Mouse (Mus musculus) hindbrain, embryonic 16.5 days (tissue): ENCODE data around the gene Nlrp6. TPM values are rescaled to one million over a fixed set of nuclear protein-coding genes. Genes with fewer than 3 reads are reported as not detected.

Source experiments
- ATAC-seq: fragments of 200-750 bp; cut with Nextera tagmentation; 2 replicates; pipeline ENCODE4 v1.8.0; 2017; ENCODE audit warnings: moderate TSS enrichment, moderate library complexity
- H3K27ac ChIP-seq: fragments of 300-500 bp; sonication (generic); 2 replicates; pipeline ENCODE4 v1.5.1; 2014; ENCODE audit warnings: low read depth, mild to moderate bottlenecking, control low read depth, low read length, moderate library complexity
- H3K27me3 ChIP-seq: fragments of 300-500 bp; sonication (generic); replicated peaks from 2 replicates; pipeline ENCODE4 v1.6.1; 2014; ENCODE audit warnings: low read length; ENCODE audit not compliant: control insufficient read depth, insufficient read depth
- H3K36me3 ChIP-seq: fragments of 300-500 bp; sonication (generic); 2 replicates; pipeline ENCODE4 v1.6.1; 2014; ENCODE audit warnings: mild to moderate bottlenecking, low read length, moderate library complexity, mixed read lengths; ENCODE audit not compliant: control insufficient read depth, insufficient read depth
- H3K4me1 ChIP-seq: fragments of 300-500 bp; sonication (generic); 2 replicates; pipeline ENCODE4 v1.6.1; 2014; ENCODE audit warnings: low read depth, low read length; ENCODE audit not compliant: control insufficient read depth, insufficient read depth
- H3K4me2 ChIP-seq: fragments of 300-500 bp; sonication (generic); 2 replicates; pipeline ENCODE4 v1.6.1; 2014; ENCODE audit warnings: mild to moderate bottlenecking, low read length, control low read depth, moderate library complexity
- H3K4me3 ChIP-seq: fragments of 300-500 bp; sonication (generic); 2 replicates; pipeline ENCODE4 v1.5.1; 2014; ENCODE audit warnings: mild to moderate bottlenecking, low read length, control low read depth, moderate library complexity
- H3K9ac ChIP-seq: fragments of 300-500 bp; sonication (generic); 2 replicates; pipeline ENCODE4 v1.6.1; 2014; ENCODE audit warnings: low read depth, mild to moderate bottlenecking, control low read depth, low read length, moderate library complexity
- H3K9me3 ChIP-seq: fragments of 300-500 bp; sonication (generic); 2 replicates; pipeline ENCODE4 v1.6.1; 2014; ENCODE audit warnings: mild to moderate bottlenecking, low read length, moderate library complexity; ENCODE audit not compliant: control insufficient read depth
- WGBS: fragments of 180-500 bp; shearing (Covaris S2); extraction: QIAGEN DNeasy Blood & Tissue Kit; methylation state at CpG from one replicate; pipeline ENCODE4 v1.1.7; 2014; 5-methylcytosine and 5-hydroxymethylcytosine counted together
- polyA plus RNA-seq: library from polyadenylated mRNA; unstranded; fragments of >200 nt; fragmentation: Nextera tagmentation; extraction: Ambion mirVana; gene quantifications from 2 replicates; pipeline ENCODE4 v1.2.1, GENCODE M21; 2015

Nlrp6 gene
- 0.65 and 0.75 TPM in 2 replicates for polyA plus RNA-seq

DNA sequence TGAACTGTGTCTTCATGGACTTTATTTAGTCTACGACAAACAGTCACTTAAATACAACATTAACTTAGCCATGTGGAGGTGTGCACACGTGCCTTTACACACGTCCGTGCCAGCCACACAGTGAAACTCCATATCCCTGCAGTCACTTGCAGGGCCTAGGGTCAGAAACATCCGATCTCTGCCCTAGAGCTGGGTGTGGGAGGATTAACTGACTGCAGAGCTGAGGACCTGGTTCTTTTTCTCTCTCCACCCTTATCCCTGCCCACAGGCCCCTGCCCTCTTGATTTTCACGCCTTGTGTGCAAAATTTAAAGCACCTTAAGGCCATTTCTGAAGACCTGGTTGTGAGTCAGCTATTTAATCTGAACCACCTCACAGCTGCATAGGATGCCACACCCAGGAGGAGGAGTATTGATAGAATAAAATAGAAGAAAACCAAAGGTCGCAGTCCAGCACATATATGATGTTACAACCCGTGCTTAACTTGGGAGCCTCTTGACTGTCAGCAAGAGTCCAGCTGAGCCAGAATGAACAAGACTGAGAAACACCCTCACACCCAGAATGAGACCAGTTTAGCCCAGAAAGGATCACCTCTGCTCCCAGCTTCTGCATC, at the start of gene Nlrp6:
TSS of gene Nlrp6 (plus strand) at position 485 of the 612 bp plus-strand sequence.
- no peaks in the 10 kb centered on the region for H3K9me3 ChIP-seq
- no peak within 1 kb of the TSS for H3K4me3 ChIP-seq
- WGBS: 81% methylated on average over 8 of the region's 8 CpGs
- no peak within 1 kb of the TSS; the same call in 1 of the 2 replicates for H3K9ac ChIP-seq
- no peaks in the 10 kb centered on the region for H3K36me3 ChIP-seq
- H3K27me3 ChIP-seq: peaks cover 53% of the 10 kb centered on the region
- no peak for ATAC-seq
- no peak within 1 kb of the TSS for H3K27ac ChIP-seq
- H3K4me2 ChIP-seq: peak within 1 kb of the TSS; percentile 98; the same call in 1 of the 2 replicates
- peaks cover 18% of the 10 kb centered on the region for H3K4me1 ChIP-seq

- 92% methylated on average over 4 of the region's 4 CpGs for WGBS
Measured at GRCm38 (mm10) chr7:140874224-140874623, 46.5 kb upstream of the Nlrp6 start.

GRCm38 (mm10) chr7:140877364-140877763, 43.3 kb upstream of the Nlrp6 start:
- no peak for ATAC-seq
- H3K4me1 ChIP-seq: peaks cover 3% of the 10 kb centered on the region
- 93% methylated on average over 6 of the region's 6 CpGs for WGBS

More at GRCm38 (mm10) chr7:140874224-140874623, 46.5 kb upstream of the Nlrp6 start:
- Histone ChIP-seq H3K36me3 (peaks cover 13% of the 10 kb centered on the region), H3K9me3 (no peaks in the 10 kb centered on the region), H3K4me2 (no peak overlapping the region), H3K4me1 (no peaks in the 10 kb centered on the region), H3K9ac (no peak overlapping the region), H3K4me3 (no peak overlapping the region), H3K27ac (no peak overlapping the region), H3K27me3 (no peaks in the 10 kb centered on the region)
- no peak for ATAC-seq

DNA sequence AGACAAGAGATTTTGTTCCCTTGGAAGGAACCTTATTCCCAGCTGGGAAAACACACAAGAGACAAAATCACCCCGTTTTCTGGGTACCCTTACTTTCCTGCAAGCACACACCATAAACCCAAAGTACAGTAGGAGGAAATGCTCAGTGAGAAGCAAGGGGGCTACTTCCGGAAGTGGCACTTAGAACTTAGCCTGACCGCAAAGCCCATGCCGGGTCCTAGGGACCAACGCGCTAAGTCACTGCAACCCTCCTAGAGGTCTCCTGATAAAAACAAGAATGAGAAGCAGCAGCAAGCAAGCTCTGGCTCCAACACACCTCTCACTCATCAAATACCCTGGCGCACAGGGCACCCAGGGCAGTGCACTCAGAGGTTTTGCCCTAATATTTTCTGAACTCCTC, 41.3 kb upstream of the Nlrp6 start:
- no peaks in the 10 kb centered on the region for H3K27me3 ChIP-seq
- ATAC-seq: no peak
- H3K9ac ChIP-seq: no peak overlapping the region
- 95% methylated on average over 7 of the region's 7 CpGs for WGBS
- no peaks in the 10 kb centered on the region for H3K9me3 ChIP-seq
- no peak overlapping the region for H3K27ac ChIP-seq
- H3K4me3 ChIP-seq: no peak overlapping the region
- peaks cover 13% of the 10 kb centered on the region for H3K4me1 ChIP-seq
- H3K4me2 ChIP-seq: no peak overlapping the region
- H3K36me3 ChIP-seq: peaks cover 11% of the 10 kb centered on the region; the same call in 1 of the 2 replicates

More at GRCm38 (mm10) chr7:140877364-140877763, 43.3 kb upstream of the Nlrp6 start:
- no peaks in the 10 kb centered on the region for H3K9me3 ChIP-seq
- H3K9ac ChIP-seq: no peak overlapping the region
- no peak overlapping the region for H3K4me2 ChIP-seq
- no peak overlapping the region for H3K4me3 ChIP-seq
- no peaks in the 10 kb centered on the region for H3K27me3 ChIP-seq
- H3K36me3 ChIP-seq: peaks cover 11% of the 10 kb centered on the region; the same call in 1 of the 2 replicates
- H3K27ac ChIP-seq: no peak overlapping the region

- Histone ChIP-seq H3K9me3 (no peaks in the 10 kb centered on the region), H3K27me3 (no peaks in the 10 kb centered on the region), H3K4me2 (no peak overlapping the region; the same call in 1 of the 2 replicates), H3K36me3 (peaks cover 8% of the 10 kb centered on the region; the same call in 1 of the 2 replicates), H3K9ac (no peak overlapping the region), H3K4me3 (no peak overlapping the region), H3K4me1 (peaks cover 13% of the 10 kb centered on the region), H3K27ac (no peak overlapping the region)
- no peak for ATAC-seq
- WGBS: 91% methylated on average over 3 of the region's 3 CpGs
Measured at GRCm38 (mm10) chr7:140880419-140880818, 40.3 kb upstream of the Nlrp6 start.

GRCm38 (mm10) chr7:140880865-140881515, 39.7 kb upstream of the Nlrp6 start:
- Histone ChIP-seq H3K36me3 (peaks cover 7% of the 10 kb centered on the region; the same call in 1 of the 2 replicates), H3K4me2 (peak overlapping the region; percentile 79), H3K27me3 (no peaks in the 10 kb centered on the region), H3K9ac (peak overlapping the region; percentile 93), H3K4me3 (peak overlapping the region; percentile 99), H3K9me3 (no peaks in the 10 kb centered on the region), H3K27ac (peak overlapping the region; percentile 74), H3K4me1 (peaks cover 13% of the 10 kb centered on the region)
- 22% methylated on average over 8 of the region's 8 CpGs for WGBS
- no peak for ATAC-seq

- Histone ChIP-seq H3K27me3 (no peaks in the 10 kb centered on the region), H3K4me1 (peaks cover 13% of the 10 kb centered on the region), H3K27ac (peak within 1 kb of the TSS; percentile 74), H3K9ac (peak within 1 kb of the TSS; percentile 93), H3K9me3 (no peaks in the 10 kb centered on the region), H3K4me3 (peak within 1 kb of the TSS; percentile 99), H3K36me3 (peaks cover 8% of the 10 kb centered on the region; the same call in 1 of the 2 replicates), H3K4me2 (peak within 1 kb of the TSS; percentile 79)
- peak; percentile 96 for ATAC-seq
- WGBS: under 1% methylated on average over 54 of the region's 59 CpGs
Measured at GRCm38 (mm10) chr7:140881696-140882468, 38.8 kb upstream of the Nlrp6 start, which contains the start of the genes Psmd13 and Sirt3. Psmd13 (plus strand) TSS chr7:140881968. Sirt3 (minus strand) TSS chr7:140882309.

DNA sequence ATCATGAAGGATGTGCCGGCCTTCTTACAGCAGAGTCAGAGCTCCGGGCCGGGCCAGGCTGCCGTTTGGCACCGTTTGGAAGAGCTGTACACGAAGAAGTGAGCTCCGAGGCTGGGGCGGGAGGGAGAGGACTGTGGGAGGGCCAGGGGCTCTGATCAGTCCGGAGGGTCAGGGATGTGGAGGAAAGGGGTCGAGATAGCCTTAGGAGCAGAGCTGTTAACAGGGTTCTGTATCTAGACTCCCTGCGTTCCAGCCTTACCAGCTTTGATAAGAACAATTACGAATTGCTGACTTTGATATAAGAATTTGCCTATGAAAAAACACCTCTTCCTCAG, 38.3 kb upstream of the Nlrp6 start:
- WGBS: under 1% methylated on average over 12 of the region's 12 CpGs
- peaks cover 10% of the 10 kb centered on the region for H3K36me3 ChIP-seq
- H3K4me1 ChIP-seq: peaks cover 13% of the 10 kb centered on the region
- peak overlapping the region; percentile 74 for H3K27ac ChIP-seq
- H3K9ac ChIP-seq: peak overlapping the region; percentile 93
- ATAC-seq: peak; percentile 74; the same call in 1 of the 2 replicates
- H3K9me3 ChIP-seq: no peaks in the 10 kb centered on the region
- H3K27me3 ChIP-seq: no peaks in the 10 kb centered on the region
- peak overlapping the region; percentile 99 for H3K4me3 ChIP-seq
- H3K4me2 ChIP-seq: peak overlapping the region; percentile 79
